Mouse (Mus musculus): ENCODE results near the gene Arhgap5.

DNA sequence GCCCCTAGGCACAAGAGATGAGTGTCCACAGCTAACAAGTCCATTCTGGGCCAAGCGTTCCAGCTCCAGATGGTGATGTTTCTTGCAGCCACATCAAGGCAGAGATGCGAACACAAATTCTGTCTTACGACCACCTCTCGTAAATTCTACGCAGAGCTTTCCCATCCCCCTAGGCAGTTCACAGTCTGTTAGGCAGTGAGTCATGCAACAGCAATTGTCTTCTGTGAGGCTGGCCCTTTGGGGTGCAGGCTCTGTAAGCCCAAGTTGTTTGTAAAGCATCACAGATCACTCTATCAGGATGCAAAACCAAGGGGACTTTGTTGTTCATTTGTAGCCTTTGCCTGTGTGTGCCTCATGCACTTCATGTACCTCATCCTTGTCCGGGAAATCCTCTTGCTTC is 27.7 kb upstream of the Arhgap5 start:
- TF ChIP-seq CTCF (IDR thresholded peaks at IDR 0.05; ENCODE audit: borderline replicate concordance, insufficient read depth, low read length) = no peak
- TF ChIP-seq POLR2A (IDR thresholded peaks at IDR 0.05; ENCODE audit: low read depth, low read length) = no peak

Data from embryonic fibroblast, embryonic 13.5 days (primary cell).